Mouse (Mus musculus): Measurements from ENCODE around the gene Prkg1.

DNA sequence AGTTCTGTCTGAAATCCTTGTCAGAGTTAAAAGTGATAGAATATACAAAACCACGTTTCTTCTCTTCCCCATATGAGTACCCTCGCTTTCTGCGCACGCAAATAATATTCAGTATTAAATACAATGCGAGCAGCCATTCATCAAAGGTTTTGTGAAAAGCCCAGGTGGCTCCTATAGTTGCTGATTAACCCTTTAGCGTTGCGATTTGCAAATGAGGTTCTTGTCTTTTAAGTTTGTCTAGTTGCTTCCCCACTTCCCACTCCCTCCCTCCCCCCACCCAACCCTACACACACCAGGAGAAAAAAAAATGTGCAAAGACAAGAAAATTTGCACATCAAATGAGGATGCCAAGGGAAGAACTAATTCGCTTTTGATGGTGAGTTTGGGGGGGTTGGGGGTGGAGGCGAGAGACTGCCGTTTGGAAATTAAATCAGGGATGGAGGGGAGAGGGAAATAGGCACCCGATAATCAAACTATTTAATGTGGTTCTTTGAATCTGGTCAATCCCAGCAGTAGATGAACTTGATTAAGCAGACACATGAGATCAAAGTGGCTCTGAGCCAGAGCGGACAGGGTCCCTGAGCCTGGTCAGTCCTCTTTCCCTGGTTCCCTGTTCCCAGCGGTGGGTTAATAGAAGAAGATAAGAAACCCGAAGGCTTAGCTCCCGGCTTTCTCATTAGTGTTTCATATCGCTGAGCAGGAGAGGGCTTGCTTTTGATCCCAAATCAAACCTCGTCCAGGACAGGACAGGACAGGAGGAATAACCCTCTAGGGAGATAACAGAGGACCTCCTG lies 1214.8 kb downstream of the Prkg1 start:
- TF ChIP-seq POLR2A (IDR thresholded peaks at IDR 0.05; ENCODE audit: borderline replicate concordance, low read depth, low read length), result no peak
- no peak for TF ChIP-seq CTCF (IDR thresholded peaks at IDR 0.05; ENCODE audit: low read depth, low read length)
